13 mouse cellular contexts compared by ENCODE assay signal in the genomic region with DNA sequence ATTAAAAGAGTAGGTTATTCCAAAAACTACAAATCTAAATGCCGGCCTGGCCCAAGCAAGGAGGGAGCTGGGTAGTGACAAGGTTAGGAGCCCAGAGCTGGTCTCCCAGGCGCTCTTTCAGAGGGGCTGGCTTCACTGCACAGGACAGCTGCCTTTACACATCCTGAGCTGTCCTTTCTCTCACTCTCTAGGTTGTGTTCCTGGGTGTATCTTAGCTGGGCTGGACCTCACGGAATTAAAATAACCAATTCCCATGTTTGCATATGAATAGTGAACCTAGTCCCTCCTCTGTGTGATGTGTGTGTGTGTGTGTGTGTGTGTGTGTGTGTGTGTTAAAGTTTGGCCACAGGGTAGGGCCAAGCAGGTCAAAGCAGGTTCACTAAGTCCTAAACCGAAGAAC. TPM values are rescaled to one million over a fixed set of nuclear protein-coding genes. Genes with fewer than 3 reads are reported as not detected.
DNase-seq lines count a peak whose midpoint lies in the region; ATAC-seq lines count a peak whose summit lies in the region.
"Had no signal": no experiment of that assay in that cellular context is flagged by ENCODE, and none has a peak within 500 bp of the region (broad histone marks: within the 10 kb centered on the region; RNA-seq: fewer than 3 reads in every experiment).

No protein-coding gene starts in this region.

- peak overlapping the region; percentile 37; the same call in 1 of the 2 replicates for H3K9ac ChIP-seq in midbrain, embryonic 12.5 days (replicated peaks)
- H3K9ac ChIP-seq: liver, embryonic 12.5 days; stomach, embryonic 15.5 days had no signal

- peak; percentile 68 for DNase-seq in heart, embryonic 10.5 days (ENCODE audit: low spot score)
- no peak for DNase-seq in heart, adult 8-10 months (ENCODE audit: low spot score)
- DNase-seq in testis, postnatal 10 days (ENCODE audit: low spot score): peak; percentile 29
- DNase-seq in testis, postnatal 14 days (ENCODE audit: low spot score): no peak
- DNase-seq in Muller cell, postnatal 12 days (ENCODE audit: inconsistent ontology term): no peak
- no peak for DNase-seq in embryo, embryonic 11 days
- no peak for DNase-seq in gastrocnemius, postnatal 10 days
- DNase-seq: kidney, adult 2 months had no signal

- H3K36me3 ChIP-seq in heart, embryonic 10.5 days: 0 out of 2 replicates have a peak, but pooled peaks cover 2% of the 10 kb centered on the region
- 0 out of 2 replicates have a peak, but pooled peaks cover 3% of the 10 kb centered on the region for H3K36me3 ChIP-seq in midbrain, embryonic 12.5 days
- H3K36me3 ChIP-seq: liver, embryonic 12.5 days; stomach, embryonic 15.5 days had no signal

- H3K4me3 ChIP-seq in heart, embryonic 10.5 days: no peak overlapping the region
- peak overlapping the region; percentile 79 for H3K4me3 ChIP-seq in midbrain, embryonic 12.5 days
- H3K4me3 ChIP-seq: liver, embryonic 12.5 days had no signal

- no peak for ATAC-seq in midbrain, embryonic 12.5 days (ENCODE audit: low FRiP score, low read depth)
- ATAC-seq: liver, embryonic 12.5 days had no signal

- WGBS in heart, embryonic 10.5 days: 76% methylated on average over 4 of the region's 4 CpGs
- WGBS in midbrain, embryonic 12.5 days: 52% methylated on average over 4 of the region's 4 CpGs

- H3K9me3 ChIP-seq in heart, embryonic 10.5 days: peaks cover 5% of the 10 kb centered on the region; the same call in 1 of the 2 replicates
- no peaks in the 10 kb centered on the region for H3K9me3 ChIP-seq in midbrain, embryonic 12.5 days
- H3K9me3 ChIP-seq: stomach, embryonic 15.5 days had no signal

- H3K4me1 ChIP-seq in heart, embryonic 10.5 days: peaks cover 24% of the 10 kb centered on the region; the same call in 1 of the 2 replicates
- H3K4me1 ChIP-seq in midbrain, embryonic 12.5 days: peaks cover 15% of the 10 kb centered on the region
- H3K4me1 ChIP-seq: liver, embryonic 12.5 days had no signal

- peaks cover 22% of the 10 kb centered on the region for H3K27me3 ChIP-seq in heart, embryonic 10.5 days (ENCODE audit: insufficient read depth, poor library complexity, severe bottlenecking)
- no peaks in the 10 kb centered on the region for H3K27me3 ChIP-seq in midbrain, embryonic 12.5 days
- H3K27me3 ChIP-seq: stomach, embryonic 15.5 days had no signal

- no peak overlapping the region for H3K27ac ChIP-seq in heart, embryonic 10.5 days
- peak overlapping the region; percentile 54; the same call in 1 of the 2 replicates for H3K27ac ChIP-seq in midbrain, embryonic 12.5 days (replicated peaks)
- H3K27ac ChIP-seq: liver, embryonic 12.5 days; macrophage; stomach, embryonic 15.5 days had no signal

- H3K4me2 ChIP-seq in midbrain, embryonic 12.5 days (replicated peaks): peak overlapping the region; percentile 65

RNA-seq across cellular contexts. Expression of a gene that starts 2.2 kb away (rescaled TPM):
- polyA plus RNA-seq in heart, embryonic 10.5 days (2016; fragmentation: Nextera tagmentation; extraction: Ambion mirVana): 5.5 and 6.8 TPM in 2 replicates
- 1 to 10 TPM; 1.1 to 1.8 (median 1.5) TPM for total RNA-seq in heart, adult 8-10 months (2022)
- 30.1 and 32.3 TPM in 2 replicates for polyA plus RNA-seq in midbrain, embryonic 12.5 days (2016; fragmentation: Nextera tagmentation; extraction: Ambion mirVana)
- 1 to 10 TPM; 4.3 to 7.7 TPM for total RNA-seq in gastrocnemius, postnatal 10 days (2021)
- total RNA-seq: MEL had no signal

RNA-seq across cellular contexts. Expression of a gene that starts 52.2 kb away (rescaled TPM):
- polyA plus RNA-seq in heart, embryonic 10.5 days (2016; fragmentation: Nextera tagmentation; extraction: Ambion mirVana): 37.7 and 40.0 TPM in 2 replicates
- total RNA-seq in heart, adult 8-10 months (2022): 10 to 100 TPM; 34.2 to 43.1 (median 38.1) TPM
- 31.8 and 32.8 TPM in 2 replicates for polyA plus RNA-seq in midbrain, embryonic 12.5 days (2016; fragmentation: Nextera tagmentation; extraction: Ambion mirVana)
- 10 to 100 TPM; 39.4 to 42.5 TPM for total RNA-seq in gastrocnemius, postnatal 10 days (2021)

Comparison
In these comparisons a context has a peak if more than half of its experiments do, and no peak if none do; other contexts are left out.
1. DNase-seq: peak in heart, embryonic 10.5 days (single experiment) and testis, postnatal 10 days (single experiment); none in heart, adult 8-10 months (single experiment), testis, postnatal 14 days (single experiment), Muller cell, postnatal 12 days (single experiment), embryo, embryonic 11 days (single experiment) and gastrocnemius, postnatal 10 days (single experiment).